Mouse (Mus musculus) heart, postnatal 0 days (tissue): ENCODE results near the gene Map4.
"Not testable (repeated sequence)": the region's sequence is repeated elsewhere in the genome, so short reads cannot be mapped to it uniquely, and the experiment has no call there.

Experiments used
- CTCF ChIP-seq: IDR thresholded peaks from 2 replicates; pipeline ENCODE4 v1.5.1; 2016; ENCODE audit warnings: antibody characterized with exemption, control low read depth, low read depth
- EP300 ChIP-seq: IDR thresholded peaks from 2 replicates; pipeline ENCODE4 v1.6.1; 2016; ENCODE audit warnings: antibody characterized with exemption, low read depth

- TF ChIP-seq CTCF, EP300: not testable (repeated sequence)
Measured at GRCm38 (mm10) chr9:110124008-110124540, 192.8 kb downstream of the Map4 start.
